Mouse (Mus musculus) megakaryocyte, embryonic 14.5 days (primary cell): ENCODE measurements around the gene Fam13a. TPM values are rescaled to one million over a fixed set of nuclear protein-coding genes. Genes with fewer than 3 reads are reported as not detected.
A peak's percentile ranks its signal among the peaks of the same experiment; 100 is the strongest.

ENCODE experiments used
- H3K27me3 ChIP-seq: replicated peaks from 2 replicates; pipeline ENCODE3; 2012; ENCODE audit warnings: inconsistent platforms
- H3K36me3 ChIP-seq: replicated peaks from 2 replicates; pipeline ENCODE3; 2012; ENCODE audit warnings: low read length, inconsistent platforms, mixed read lengths
- H3K4me1 ChIP-seq: 2 replicates; pipeline ENCODE4 v1.6.1; 2012; ENCODE audit warnings: inconsistent platforms
- H3K4me3 ChIP-seq: replicated peaks from 2 replicates; pipeline ENCODE3; 2012; ENCODE audit warnings: moderate library complexity, mild to moderate bottlenecking, inconsistent platforms
- H3K9me3 ChIP-seq: 2 replicates; pipeline ENCODE4 v1.6.1; 2012; ENCODE audit warnings: inconsistent platforms
- FLI1 ChIP-seq: IDR thresholded peaks from 2 replicates; pipeline ENCODE4 v1.6.1; 2012; ENCODE audit warnings: low read length, inconsistent platforms, mixed read lengths
- GATA1 ChIP-seq: IDR thresholded peaks from 3 replicates; pipeline ENCODE4 v1.6.1; 2012; ENCODE audit warnings: mixed read lengths, low read length, inconsistent platforms, borderline replicate concordance
- polyA plus RNA-seq: library from polyadenylated mRNA; stranded (reverse); fragments of >175 nt; gene quantifications from 2 replicates; pipeline ENCODE4 v1.2.3, GENCODE M21; 2012; ENCODE audit warnings: low replicate concordance; ENCODE audit not compliant: insufficient read depth

Gene Fam13a
- polyA plus RNA-seq, 1 experiment = not detected

- Histone ChIP-seq H3K9me3 (0 out of 2 replicates have a peak, but pooled peaks cover 3% of the 10 kb centered on the region), H3K4me3 (no peak overlapping the region), H3K4me1 (no peaks in the 10 kb centered on the region), H3K36me3 (no peaks in the 10 kb centered on the region), H3K27me3 (no peaks in the 10 kb centered on the region)
- TF ChIP-seq FLI1 (no peak), GATA1 (no peak)
Measured at GRCm38 (mm10) chr6:59030037-59030436, 5.7 kb upstream of the Fam13a start.

DNA sequence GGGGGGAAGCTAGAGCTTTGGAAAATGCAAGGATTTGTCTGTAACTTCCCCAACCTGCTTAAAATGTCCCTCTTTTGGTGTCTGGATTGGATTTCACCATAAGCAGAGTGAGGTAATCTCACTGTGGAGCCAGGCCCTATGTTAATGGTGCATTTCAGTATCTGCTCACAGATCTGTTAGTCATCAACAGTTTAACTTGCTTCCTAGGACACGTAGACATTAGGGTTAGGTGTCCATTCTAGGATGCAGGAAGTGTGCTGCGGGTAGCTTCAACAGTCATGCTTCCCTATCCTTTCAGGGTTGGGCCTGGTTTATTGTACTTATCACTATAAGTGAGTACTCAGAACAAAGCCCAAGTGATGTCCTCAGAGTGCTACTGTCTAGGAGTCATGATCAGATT is 4.5 kb upstream of the Fam13a start:
- Histone ChIP-seq H3K9me3 (0 out of 2 replicates have a peak, but pooled peaks cover 3% of the 10 kb centered on the region), H3K4me3 (no peak overlapping the region), H3K36me3 (no peaks in the 10 kb centered on the region), H3K27me3 (peaks cover 4% of the 10 kb centered on the region), H3K4me1 (peaks cover 7% of the 10 kb centered on the region; the same call in 1 of the 2 replicates)
- TF ChIP-seq FLI1 = no peak
- TF ChIP-seq GATA1 = no peak

DNA sequence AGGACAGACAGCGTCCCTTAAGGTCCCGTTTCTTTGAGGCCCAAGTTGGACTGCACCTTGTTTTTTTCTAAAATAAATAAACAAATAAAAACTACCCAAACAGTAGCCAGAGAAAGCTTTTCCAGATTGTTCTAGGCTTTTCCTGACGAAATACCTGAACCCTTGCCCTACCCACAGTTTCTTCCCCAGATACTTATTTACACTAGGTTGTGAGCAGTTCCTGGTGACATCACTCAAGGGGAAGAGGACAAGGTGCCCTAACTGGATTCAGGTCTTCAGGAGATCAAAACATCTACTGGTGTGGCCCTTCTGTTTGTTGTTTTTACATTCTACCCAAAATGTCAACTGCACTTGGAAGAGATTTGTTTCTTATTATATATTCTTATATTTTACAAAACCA is 457 bp upstream of the Fam13a start:
- Histone ChIP-seq H3K4me1 (peaks cover 7% of the 10 kb centered on the region; the same call in 1 of the 2 replicates), H3K4me3 (no peak overlapping the region), H3K27me3 (peaks cover 4% of the 10 kb centered on the region), H3K36me3 (no peaks in the 10 kb centered on the region), H3K9me3 (no peaks in the 10 kb centered on the region)
- no peak for TF ChIP-seq FLI1
- TF ChIP-seq GATA1 = no peak

GRCm38 (mm10) chr6:59023455-59024163 is 740 bp downstream of the Fam13a start:
- Histone ChIP-seq H3K4me3 (peak overlapping the region; percentile 88), H3K9me3 (no peaks in the 10 kb centered on the region), H3K27me3 (peaks cover 4% of the 10 kb centered on the region), H3K36me3 (no peaks in the 10 kb centered on the region), H3K4me1 (peaks cover 7% of the 10 kb centered on the region; the same call in 1 of the 2 replicates)
- TF ChIP-seq GATA1 (no peak), FLI1 (no peak)

DNA sequence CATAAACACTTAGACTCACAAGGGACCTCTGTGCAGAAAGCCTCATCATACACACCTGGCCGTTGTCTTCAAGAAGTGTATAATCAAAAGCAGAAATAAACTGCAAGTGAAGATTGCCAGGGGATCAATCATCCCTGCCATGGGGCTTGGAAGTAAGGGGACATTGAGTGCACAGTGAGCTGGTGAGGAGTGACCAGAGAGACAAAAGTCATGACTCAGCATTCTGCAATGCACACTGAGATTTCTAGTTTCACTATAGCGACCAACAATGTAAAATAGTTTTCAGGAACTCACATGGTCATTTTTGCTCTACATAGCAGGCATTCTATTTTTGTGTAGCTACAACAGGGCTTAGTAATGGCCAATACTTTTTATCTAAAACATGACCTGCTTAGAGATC is 1.7 kb downstream of the Fam13a start:
- Histone ChIP-seq H3K4me1 (peaks cover 7% of the 10 kb centered on the region; the same call in 1 of the 2 replicates), H3K9me3 (no peaks in the 10 kb centered on the region), H3K4me3 (no peak overlapping the region), H3K27me3 (peaks cover 4% of the 10 kb centered on the region), H3K36me3 (no peaks in the 10 kb centered on the region)
- no peak for TF ChIP-seq GATA1
- TF ChIP-seq FLI1 = no peak

GRCm38 (mm10) chr6:59020346-59020745 is 4.0 kb downstream of the Fam13a start:
- H3K9me3 ChIP-seq = no peaks in the 10 kb centered on the region
- no peaks in the 10 kb centered on the region for H3K36me3 ChIP-seq
- H3K4me3 ChIP-seq = no peak overlapping the region
- H3K4me1 ChIP-seq = peaks cover 11% of the 10 kb centered on the region; the same call in 1 of the 2 replicates
- TF ChIP-seq FLI1 (no peak), GATA1 (no peak)
- H3K27me3 ChIP-seq = peaks cover 4% of the 10 kb centered on the region

DNA sequence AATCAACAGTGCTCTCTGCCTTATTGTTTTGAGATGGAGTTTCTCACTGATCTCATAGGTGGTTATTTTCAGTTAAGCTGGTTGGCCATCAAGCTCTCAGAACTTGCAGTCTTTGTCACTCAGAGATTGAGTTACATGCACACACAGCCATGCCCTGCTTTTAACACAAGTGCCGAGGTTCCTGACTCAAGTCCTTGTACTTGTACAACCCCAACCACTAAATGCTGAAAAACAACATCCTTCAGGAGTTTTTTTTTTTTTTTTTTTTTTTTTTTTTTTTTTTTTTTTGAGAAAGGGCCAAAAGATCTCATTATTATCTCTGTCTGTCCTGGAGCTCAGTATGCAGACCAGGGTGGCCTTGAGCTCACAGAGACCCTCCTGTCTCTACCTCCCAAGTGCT is 4.5 kb downstream of the Fam13a start:
- H3K4me1 ChIP-seq = peaks cover 11% of the 10 kb centered on the region; the same call in 1 of the 2 replicates

DNA sequence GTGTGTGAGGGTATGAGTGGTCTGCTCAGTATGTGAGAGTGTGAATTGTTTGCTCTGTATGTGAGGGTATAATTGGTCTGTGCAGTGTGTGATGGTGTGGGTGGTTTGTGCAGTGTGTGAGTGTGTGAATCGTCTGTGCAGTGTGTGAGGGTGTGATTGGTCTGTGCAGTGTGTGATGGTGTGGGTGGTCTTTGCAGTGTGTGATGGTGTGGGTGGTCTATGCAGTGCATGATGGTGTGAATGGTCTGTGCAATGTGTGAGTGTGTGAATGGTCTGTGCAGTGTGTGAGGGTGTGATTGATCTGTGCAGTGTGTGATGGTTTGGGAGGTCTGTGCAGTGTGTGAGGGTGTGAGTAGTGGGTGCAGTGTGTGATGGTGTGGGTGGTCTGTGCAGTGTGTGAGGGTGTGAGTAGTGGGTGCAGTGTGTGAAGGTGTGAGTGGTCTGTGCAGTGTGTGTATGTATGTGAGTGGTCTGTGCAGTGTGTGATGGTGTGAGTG is 8.0 kb downstream of the Fam13a start:
- no peaks in the 10 kb centered on the region for H3K36me3 ChIP-seq
- peaks cover 4% of the 10 kb centered on the region; the same call in 1 of the 2 replicates for H3K4me1 ChIP-seq
- H3K9me3 ChIP-seq = no peaks in the 10 kb centered on the region
- peak overlapping the region; percentile 60 for H3K4me3 ChIP-seq
- no peaks in the 10 kb centered on the region for H3K27me3 ChIP-seq
- no peak for TF ChIP-seq FLI1
- no peak for TF ChIP-seq GATA1

More for the DNA sequence above, 4.5 kb downstream of the Fam13a start:
- TF ChIP-seq FLI1 (no peak), GATA1 (no peak)
- Histone ChIP-seq H3K4me3 (no peak overlapping the region), H3K36me3 (no peaks in the 10 kb centered on the region), H3K9me3 (no peaks in the 10 kb centered on the region), H3K27me3 (peaks cover 4% of the 10 kb centered on the region)

GRCm38 (mm10) chr6:59014760-59015159 is 9.6 kb downstream of the Fam13a start:
- no peaks in the 10 kb centered on the region for H3K9me3 ChIP-seq
- H3K4me1 ChIP-seq = peaks cover 4% of the 10 kb centered on the region; the same call in 1 of the 2 replicates
- H3K4me3 ChIP-seq = no peak overlapping the region
- no peaks in the 10 kb centered on the region for H3K36me3 ChIP-seq
- H3K27me3 ChIP-seq = no peaks in the 10 kb centered on the region
- TF ChIP-seq FLI1 (no peak), GATA1 (no peak)

- Histone ChIP-seq H3K36me3 (no peaks in the 10 kb centered on the region), H3K4me3 (no peak overlapping the region), H3K27me3 (no peaks in the 10 kb centered on the region), H3K9me3 (no peaks in the 10 kb centered on the region), H3K4me1 (peaks cover 4% of the 10 kb centered on the region; the same call in 1 of the 2 replicates)
- TF ChIP-seq GATA1 (no peak), FLI1 (no peak)
Measured at GRCm38 (mm10) chr6:59014088-59014759, 10.1 kb downstream of the Fam13a start.
